Mouse (Mus musculus): ENCODE data around the gene Ncln. TPM values are rescaled to one million over a fixed set of nuclear protein-coding genes. Genes with fewer than 3 reads are reported as not detected.

The Ncln gene
- polyA plus RNA-seq, 1 experiment from 2014 or later, result 69.7 TPM

DNA sequence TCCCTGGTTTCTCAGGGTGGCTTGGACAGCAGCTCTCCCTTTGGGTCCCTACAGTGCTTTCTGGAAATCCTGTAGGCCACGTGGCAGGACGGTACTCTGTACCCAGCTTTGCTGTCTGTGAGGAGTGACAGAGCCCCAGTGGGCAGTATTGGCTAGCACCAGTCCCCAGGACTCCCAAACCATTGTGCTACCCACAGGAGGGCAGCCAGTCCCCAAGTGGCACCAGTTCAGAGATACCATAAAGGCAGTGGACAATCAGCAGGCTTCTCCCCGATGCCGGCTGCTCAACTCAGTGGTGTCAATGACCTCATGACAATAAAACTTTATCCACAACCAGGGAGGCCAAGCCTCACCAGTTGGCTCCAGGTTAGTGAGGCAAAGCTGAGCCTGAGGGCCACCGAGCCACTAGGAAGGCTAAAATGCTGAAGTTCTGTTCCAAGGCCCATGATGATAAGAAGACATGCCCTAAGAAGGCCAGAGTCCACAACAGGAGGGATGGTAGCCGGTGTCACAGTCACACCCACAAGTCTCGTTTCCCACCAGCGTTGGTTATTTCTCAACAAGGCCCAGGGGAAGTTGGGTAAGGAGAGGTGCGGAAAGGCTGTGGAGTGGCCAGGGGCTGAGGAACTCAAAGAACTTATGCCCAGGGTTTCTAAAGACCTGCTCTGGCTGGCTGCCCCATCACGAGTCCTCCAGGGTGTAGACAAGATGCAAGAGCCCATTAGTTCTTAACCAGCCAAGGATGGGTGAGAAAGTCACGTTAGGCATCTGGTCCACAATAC, 1.7 kb downstream of the Ncln start:
- peaks cover 16% of the 10 kb centered on the region; the same call in 1 of the 2 replicates for H3K36me3 ChIP-seq (replicated peaks)
- 89% methylated on average over 11 of the region's 11 CpGs for WGBS
- H3K4me2 ChIP-seq, result no peak overlapping the region; the same call in 1 of the 2 replicates
- H3K27me3 ChIP-seq (replicated peaks), result no peaks in the 10 kb centered on the region
- H3K4me1 ChIP-seq, result peaks cover 31% of the 10 kb centered on the region
- no peak overlapping the region for H3K9ac ChIP-seq
- no peak overlapping the region for H3K27ac ChIP-seq
- H3K9me3 ChIP-seq, result no peaks in the 10 kb centered on the region
- H3K4me3 ChIP-seq, result no peak overlapping the region
- ATAC-seq (replicated peaks), result no peak

DNA sequence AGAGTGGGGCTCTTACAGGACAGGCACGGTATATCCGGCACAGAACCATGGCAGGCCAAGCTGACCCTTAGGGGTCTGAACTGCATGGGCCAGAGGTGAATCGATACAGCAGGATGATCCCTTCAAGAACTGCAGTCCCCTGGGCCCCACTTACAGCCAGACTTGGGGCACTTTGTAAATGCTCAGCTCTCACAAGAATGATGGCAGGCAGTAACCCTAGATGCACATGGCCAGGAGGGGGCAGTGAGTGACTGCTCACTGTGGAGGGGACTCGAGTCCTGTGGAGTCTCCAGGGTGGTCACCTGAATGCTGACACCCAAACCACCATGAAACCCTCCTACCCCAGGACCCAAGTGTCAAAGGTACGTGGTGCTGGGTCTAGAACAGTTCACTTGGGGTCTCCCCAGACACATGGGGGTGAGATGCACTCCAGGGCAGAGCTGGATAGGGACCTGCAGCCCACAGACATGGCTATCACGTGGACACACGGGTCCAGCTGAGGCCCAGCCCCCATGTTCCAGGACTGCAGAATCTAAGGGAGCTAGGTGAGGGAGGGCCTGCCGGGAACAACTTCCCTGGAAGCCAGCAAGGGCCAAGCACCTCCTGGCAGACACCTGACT, 2.5 kb downstream of the Ncln start:
- no peak overlapping the region for H3K27ac ChIP-seq
- H3K4me1 ChIP-seq, result peaks cover 31% of the 10 kb centered on the region
- WGBS, result 88% methylated on average over 8 of the region's 8 CpGs
- no peaks in the 10 kb centered on the region for H3K9me3 ChIP-seq
- H3K4me2 ChIP-seq, result no peak overlapping the region
- no peaks in the 10 kb centered on the region for H3K27me3 ChIP-seq (replicated peaks)
- no peak for ATAC-seq (replicated peaks)
- no peak overlapping the region for H3K4me3 ChIP-seq
- peaks cover 20% of the 10 kb centered on the region; the same call in 1 of the 2 replicates for H3K36me3 ChIP-seq (replicated peaks)
- H3K9ac ChIP-seq, result no peak overlapping the region

DNA sequence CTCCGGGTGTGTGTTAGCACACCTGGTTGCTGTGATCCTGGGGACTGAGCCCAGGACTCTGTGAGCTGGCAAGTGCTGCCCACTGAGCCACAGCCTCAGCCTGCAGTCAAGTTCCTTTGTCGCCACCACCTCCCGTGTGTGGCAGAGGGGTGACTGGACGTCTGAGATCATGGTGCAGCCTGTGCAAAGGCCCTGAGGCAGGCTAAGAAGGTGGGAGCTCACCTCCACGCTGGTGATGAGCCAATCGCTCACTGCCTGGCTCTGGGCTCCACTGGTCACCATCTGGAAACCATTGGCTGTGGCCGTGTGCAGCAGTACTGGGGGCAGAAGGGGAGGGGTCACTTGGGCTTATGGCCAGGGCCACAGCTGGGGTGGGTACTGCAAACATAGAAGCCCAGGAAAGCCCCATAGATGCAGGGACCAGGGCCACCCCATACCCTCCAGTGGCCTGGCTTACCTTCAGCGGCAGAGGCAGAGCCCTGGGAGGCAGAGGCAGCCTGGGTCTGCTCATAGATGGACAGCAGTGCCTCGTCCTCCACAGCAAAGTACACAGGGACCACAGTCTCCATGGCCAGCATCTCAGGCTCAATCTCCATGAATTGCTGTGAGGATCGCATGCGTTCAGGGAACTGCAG, 3.5 kb downstream of the Ncln start:
- Histone ChIP-seq H3K27me3 (replicated peaks) (no peaks in the 10 kb centered on the region), H3K27ac (no peak overlapping the region), H3K4me2 (no peak overlapping the region), H3K9ac (no peak overlapping the region), H3K4me1 (peaks cover 29% of the 10 kb centered on the region), H3K36me3 (replicated peaks) (peaks cover 28% of the 10 kb centered on the region; the same call in 1 of the 2 replicates), H3K9me3 (no peaks in the 10 kb centered on the region), H3K4me3 (no peak overlapping the region)
- WGBS, result 93% methylated on average over 11 of the region's 11 CpGs
- no peak for ATAC-seq (replicated peaks)

- WGBS, result 94% methylated on average over 9 of the region's 9 CpGs
Observed at GRCm38 (mm10) chr10:81491018-81491417, 5.2 kb downstream of the Ncln start.

GRCm38 (mm10) chr10:81489941-81490340, 6.3 kb downstream of the Ncln start:
- Histone ChIP-seq H3K27ac (no peak overlapping the region), H3K9ac (no peak overlapping the region), H3K27me3 (replicated peaks) (no peaks in the 10 kb centered on the region), H3K4me1 (peaks cover 17% of the 10 kb centered on the region), H3K36me3 (replicated peaks) (peaks cover 40% of the 10 kb centered on the region; the same call in 1 of the 2 replicates), H3K4me3 (no peak overlapping the region), H3K9me3 (no peaks in the 10 kb centered on the region), H3K4me2 (no peak overlapping the region)
- WGBS, result 86% methylated on average over 14 of the region's 14 CpGs
- ATAC-seq (replicated peaks), result no peak

More at GRCm38 (mm10) chr10:81491018-81491417, 5.2 kb downstream of the Ncln start:
- no peak for ATAC-seq (replicated peaks)
- no peaks in the 10 kb centered on the region for H3K27me3 ChIP-seq (replicated peaks)
- peaks cover 21% of the 10 kb centered on the region for H3K4me1 ChIP-seq
- H3K4me2 ChIP-seq, result no peak overlapping the region
- H3K27ac ChIP-seq, result no peak overlapping the region
- no peaks in the 10 kb centered on the region for H3K9me3 ChIP-seq
- H3K36me3 ChIP-seq (replicated peaks), result peaks cover 40% of the 10 kb centered on the region; the same call in 1 of the 2 replicates
- no peak overlapping the region for H3K4me3 ChIP-seq
- no peak overlapping the region for H3K9ac ChIP-seq

DNA sequence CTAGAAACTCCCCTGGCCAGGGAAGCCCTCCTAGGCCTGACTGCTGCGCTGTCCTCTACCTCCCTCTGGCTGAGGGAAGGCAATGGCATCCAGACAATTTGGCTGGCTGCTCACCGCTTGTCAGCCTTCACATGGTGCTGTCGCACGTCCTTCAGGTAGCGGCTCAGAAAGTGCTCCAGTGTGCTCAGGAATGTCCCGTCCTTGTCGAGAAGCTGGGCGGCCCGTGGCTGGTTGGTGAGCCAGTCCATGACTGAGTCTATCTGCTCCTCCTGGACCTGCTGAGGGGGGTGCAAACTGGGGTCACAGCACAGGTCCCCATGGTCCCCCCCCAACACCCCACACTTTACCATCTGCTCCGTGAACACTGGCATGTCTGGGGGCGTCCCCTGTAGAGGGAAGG, 8.1 kb downstream of the Ncln start:
- Histone ChIP-seq H3K4me2 (no peak overlapping the region), H3K4me3 (no peak overlapping the region), H3K9me3 (no peaks in the 10 kb centered on the region), H3K4me1 (peaks cover 15% of the 10 kb centered on the region), H3K27me3 (replicated peaks) (no peaks in the 10 kb centered on the region), H3K36me3 (replicated peaks) (peaks cover 40% of the 10 kb centered on the region; the same call in 1 of the 2 replicates), H3K9ac (no peak overlapping the region), H3K27ac (no peak overlapping the region)
- WGBS, result 91% methylated on average over 11 of the region's 11 CpGs
- ATAC-seq (replicated peaks), result no peak

- 88% methylated on average over 10 of the region's 10 CpGs for WGBS
Observed at GRCm38 (mm10) chr10:81486496-81486895, 9.7 kb downstream of the Ncln start.

DNA sequence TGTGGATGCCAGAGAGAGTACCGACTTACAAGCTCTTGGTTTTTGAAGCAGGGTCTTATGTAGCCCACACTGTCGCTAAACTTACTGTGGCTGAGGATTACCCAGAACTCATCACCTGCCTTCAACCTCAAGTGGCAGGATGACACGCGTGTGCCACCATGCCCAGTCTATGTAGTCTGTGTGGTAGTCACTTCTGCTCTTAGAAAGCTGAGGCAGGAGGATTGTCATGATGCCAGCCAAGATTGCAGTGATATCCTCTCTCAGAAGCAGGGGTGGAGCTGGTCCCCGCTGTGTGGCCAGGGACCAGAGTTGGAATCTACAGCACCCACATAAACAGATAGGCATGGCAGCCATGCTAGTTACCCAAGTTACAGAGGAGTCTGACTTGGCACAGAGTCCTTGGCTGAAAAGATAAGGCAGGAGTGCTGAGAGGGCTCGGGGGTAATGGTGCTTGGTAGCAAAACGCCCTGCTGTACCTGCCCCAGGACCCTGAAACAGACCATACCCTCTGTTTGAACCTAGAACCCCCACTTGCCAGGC, 10.6 kb downstream of the Ncln start:
- H3K4me1 ChIP-seq, result peaks cover 28% of the 10 kb centered on the region
- H3K4me3 ChIP-seq, result no peak overlapping the region
- H3K4me2 ChIP-seq, result no peak overlapping the region
- no peaks in the 10 kb centered on the region for H3K27me3 ChIP-seq (replicated peaks)
- ATAC-seq (replicated peaks), result no peak
- WGBS, result 75% methylated on average over 7 of the region's 7 CpGs
- H3K9ac ChIP-seq, result no peak overlapping the region
- H3K36me3 ChIP-seq (replicated peaks), result peaks cover 28% of the 10 kb centered on the region; the same call in 1 of the 2 replicates
- H3K27ac ChIP-seq, result 0 out of 2 replicates have a peak overlapping the region, but pooled peaks have one; percentile 7
- H3K9me3 ChIP-seq, result no peaks in the 10 kb centered on the region

More at GRCm38 (mm10) chr10:81486496-81486895, 9.7 kb downstream of the Ncln start:
- H3K27me3 ChIP-seq (replicated peaks), result no peaks in the 10 kb centered on the region
- H3K4me3 ChIP-seq, result no peak overlapping the region
- no peaks in the 10 kb centered on the region for H3K9me3 ChIP-seq
- H3K27ac ChIP-seq, result no peak overlapping the region
- no peak overlapping the region for H3K4me2 ChIP-seq
- ATAC-seq (replicated peaks), result no peak
- peaks cover 35% of the 10 kb centered on the region; the same call in 1 of the 2 replicates for H3K36me3 ChIP-seq (replicated peaks)
- H3K9ac ChIP-seq, result no peak overlapping the region
- peaks cover 20% of the 10 kb centered on the region for H3K4me1 ChIP-seq

DNA sequence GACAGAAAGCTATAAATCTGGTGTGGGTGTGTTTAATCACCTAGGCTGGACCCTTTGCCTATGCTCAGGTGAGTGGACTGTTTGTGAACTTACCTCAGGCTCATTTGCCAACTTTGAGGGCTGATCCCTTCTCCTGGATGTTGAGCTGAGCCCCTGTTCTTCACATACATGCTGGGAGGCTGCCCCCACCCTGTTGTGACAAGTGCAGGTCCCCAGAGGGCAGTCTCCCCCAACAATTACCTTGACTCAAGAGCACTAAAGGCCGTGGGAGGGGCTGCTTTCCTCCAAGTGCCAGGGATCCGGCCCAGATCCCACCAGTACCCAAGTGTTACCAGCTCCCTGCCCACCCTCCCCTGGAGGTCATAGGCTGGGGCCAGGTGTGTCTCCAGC, 11.1 kb downstream of the Ncln start:
- Histone ChIP-seq H3K4me1 (peaks cover 33% of the 10 kb centered on the region), H3K27me3 (replicated peaks) (no peaks in the 10 kb centered on the region), H3K27ac (peak overlapping the region; percentile 78), H3K9ac (no peak overlapping the region), H3K4me2 (no peak overlapping the region), H3K9me3 (no peaks in the 10 kb centered on the region), H3K36me3 (replicated peaks) (peaks cover 28% of the 10 kb centered on the region; the same call in 1 of the 2 replicates), H3K4me3 (no peak overlapping the region)
- 36% methylated on average over 2 of the region's 2 CpGs for WGBS
- ATAC-seq (replicated peaks), result no peak

DNA sequence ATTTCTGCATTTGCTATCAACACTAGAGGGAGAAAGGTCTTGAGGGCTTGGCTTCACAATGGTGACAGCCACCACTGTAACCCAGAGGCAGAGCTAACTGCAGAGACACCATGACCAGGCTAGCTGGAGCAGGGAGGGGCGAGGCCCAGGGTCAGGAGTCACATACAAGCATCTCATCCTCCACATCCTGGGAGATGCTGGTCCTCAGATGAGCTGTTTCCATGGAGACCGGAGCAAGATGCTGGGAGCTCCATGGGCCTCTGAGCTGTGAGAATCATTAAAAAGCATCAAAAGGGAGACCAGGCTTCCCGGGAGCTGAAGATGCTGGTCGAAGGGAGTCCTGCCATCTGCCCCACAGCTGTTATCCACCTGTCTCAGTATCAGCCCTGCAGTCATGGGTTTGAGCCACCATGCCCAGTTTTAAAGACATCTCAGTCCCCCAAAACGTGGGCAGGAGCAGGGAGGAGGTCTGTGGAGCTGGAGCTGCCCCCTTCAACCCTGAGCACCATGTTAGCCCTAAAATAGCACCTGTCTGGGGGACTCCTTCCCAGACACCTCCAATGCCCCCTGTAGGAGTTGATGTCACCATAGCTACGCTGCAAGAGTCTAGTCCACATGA, 11.6 kb downstream of the Ncln start:
- WGBS, result 34% methylated on average over 6 of the region's 6 CpGs
- ATAC-seq (replicated peaks), result peak; percentile 15
- H3K27ac ChIP-seq, result peak overlapping the region; percentile 78
- H3K9ac ChIP-seq, result no peak overlapping the region
- H3K36me3 ChIP-seq (replicated peaks), result peaks cover 25% of the 10 kb centered on the region; the same call in 1 of the 2 replicates
- no peaks in the 10 kb centered on the region for H3K9me3 ChIP-seq
- H3K4me1 ChIP-seq, result peaks cover 37% of the 10 kb centered on the region
- H3K4me2 ChIP-seq, result 0 out of 2 replicates have a peak overlapping the region, but pooled peaks have one; percentile 6
- no peak overlapping the region for H3K4me3 ChIP-seq
- no peaks in the 10 kb centered on the region for H3K27me3 ChIP-seq (replicated peaks)

DNA sequence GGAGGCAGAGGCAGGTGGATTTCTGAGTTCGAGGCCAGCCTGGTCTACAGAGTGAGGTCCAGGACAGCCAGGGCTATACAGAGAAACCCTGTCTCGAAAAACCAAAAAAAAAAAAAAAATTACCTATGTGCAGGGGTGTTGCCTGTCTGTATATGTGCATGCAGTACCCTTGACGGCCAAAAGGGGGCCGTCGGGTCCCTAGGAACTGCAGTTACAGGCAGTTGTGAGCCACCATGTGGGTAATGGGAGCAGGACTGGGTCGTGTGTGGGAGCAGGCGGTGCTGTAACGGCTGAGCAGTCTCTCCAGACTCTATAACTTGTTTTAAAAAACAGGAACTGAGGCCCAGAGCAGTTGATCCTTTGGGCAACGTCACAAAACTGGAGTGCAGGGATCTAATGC, 12.2 kb downstream of the Ncln start:
- H3K36me3 ChIP-seq (replicated peaks), result peaks cover 20% of the 10 kb centered on the region; the same call in 1 of the 2 replicates
- whole genome bisulfite sequencing, result 13% methylated on average over 9 of the region's 9 CpGs
- H3K27ac ChIP-seq, result peak overlapping the region; percentile 78
- 0 out of 2 replicates have a peak overlapping the region, but pooled peaks have one; percentile 6 for H3K4me2 ChIP-seq
- H3K9ac ChIP-seq, result no peak overlapping the region
- no peak overlapping the region for H3K4me3 ChIP-seq
- H3K9me3 ChIP-seq, result no peaks in the 10 kb centered on the region
- no peak for ATAC-seq (replicated peaks)
- peaks cover 40% of the 10 kb centered on the region for H3K4me1 ChIP-seq
- H3K27me3 ChIP-seq (replicated peaks), result no peaks in the 10 kb centered on the region

All from midbrain, embryonic 15.5 days (tissue).